Mouse (Mus musculus) hindbrain, embryonic 16.5 days (tissue): Measurements from ENCODE around the gene Iba57. TPM values are rescaled to one million over a fixed set of nuclear protein-coding genes. Genes with fewer than 3 reads are reported as not detected.
A peak's percentile ranks its signal among the peaks of the same experiment; 100 is the strongest.
"Not testable (repeated sequence)": the region's sequence is repeated elsewhere in the genome, so short reads cannot be mapped to it uniquely, and the experiment has no call there.

Source experiments
- ATAC-seq: fragments of 200-750 bp; cut with Nextera tagmentation; 2 replicates; pipeline ENCODE4 v1.8.0; 2017; ENCODE audit warnings: moderate TSS enrichment, moderate library complexity
- H3K27ac ChIP-seq: fragments of 300-500 bp; sonication (generic); 2 replicates; pipeline ENCODE4 v1.5.1; 2014; ENCODE audit warnings: low read depth, mild to moderate bottlenecking, control low read depth, low read length, moderate library complexity
- H3K27me3 ChIP-seq: fragments of 300-500 bp; sonication (generic); replicated peaks from 2 replicates; pipeline ENCODE4 v1.6.1; 2014; ENCODE audit warnings: low read length; ENCODE audit not compliant: control insufficient read depth, insufficient read depth
- H3K36me3 ChIP-seq: fragments of 300-500 bp; sonication (generic); 2 replicates; pipeline ENCODE4 v1.6.1; 2014; ENCODE audit warnings: mild to moderate bottlenecking, low read length, moderate library complexity, mixed read lengths; ENCODE audit not compliant: control insufficient read depth, insufficient read depth
- H3K4me1 ChIP-seq: fragments of 300-500 bp; sonication (generic); 2 replicates; pipeline ENCODE4 v1.6.1; 2014; ENCODE audit warnings: low read depth, low read length; ENCODE audit not compliant: control insufficient read depth, insufficient read depth
- H3K4me2 ChIP-seq: fragments of 300-500 bp; sonication (generic); 2 replicates; pipeline ENCODE4 v1.6.1; 2014; ENCODE audit warnings: mild to moderate bottlenecking, low read length, control low read depth, moderate library complexity
- H3K4me3 ChIP-seq: fragments of 300-500 bp; sonication (generic); 2 replicates; pipeline ENCODE4 v1.5.1; 2014; ENCODE audit warnings: mild to moderate bottlenecking, low read length, control low read depth, moderate library complexity
- H3K9ac ChIP-seq: fragments of 300-500 bp; sonication (generic); 2 replicates; pipeline ENCODE4 v1.6.1; 2014; ENCODE audit warnings: low read depth, mild to moderate bottlenecking, control low read depth, low read length, moderate library complexity
- H3K9me3 ChIP-seq: fragments of 300-500 bp; sonication (generic); 2 replicates; pipeline ENCODE4 v1.6.1; 2014; ENCODE audit warnings: mild to moderate bottlenecking, low read length, moderate library complexity; ENCODE audit not compliant: control insufficient read depth
- WGBS: fragments of 180-500 bp; shearing (Covaris S2); extraction: QIAGEN DNeasy Blood & Tissue Kit; methylation state at CpG from one replicate; pipeline ENCODE4 v1.1.7; 2014; 5-methylcytosine and 5-hydroxymethylcytosine counted together
- polyA plus RNA-seq: library from polyadenylated mRNA; unstranded; fragments of >200 nt; fragmentation: Nextera tagmentation; extraction: Ambion mirVana; gene quantifications from 2 replicates; pipeline ENCODE4 v1.2.1, GENCODE M21; 2015

Gene Iba57
- 7.3 and 7.8 TPM in 2 replicates for polyA plus RNA-seq

DNA sequence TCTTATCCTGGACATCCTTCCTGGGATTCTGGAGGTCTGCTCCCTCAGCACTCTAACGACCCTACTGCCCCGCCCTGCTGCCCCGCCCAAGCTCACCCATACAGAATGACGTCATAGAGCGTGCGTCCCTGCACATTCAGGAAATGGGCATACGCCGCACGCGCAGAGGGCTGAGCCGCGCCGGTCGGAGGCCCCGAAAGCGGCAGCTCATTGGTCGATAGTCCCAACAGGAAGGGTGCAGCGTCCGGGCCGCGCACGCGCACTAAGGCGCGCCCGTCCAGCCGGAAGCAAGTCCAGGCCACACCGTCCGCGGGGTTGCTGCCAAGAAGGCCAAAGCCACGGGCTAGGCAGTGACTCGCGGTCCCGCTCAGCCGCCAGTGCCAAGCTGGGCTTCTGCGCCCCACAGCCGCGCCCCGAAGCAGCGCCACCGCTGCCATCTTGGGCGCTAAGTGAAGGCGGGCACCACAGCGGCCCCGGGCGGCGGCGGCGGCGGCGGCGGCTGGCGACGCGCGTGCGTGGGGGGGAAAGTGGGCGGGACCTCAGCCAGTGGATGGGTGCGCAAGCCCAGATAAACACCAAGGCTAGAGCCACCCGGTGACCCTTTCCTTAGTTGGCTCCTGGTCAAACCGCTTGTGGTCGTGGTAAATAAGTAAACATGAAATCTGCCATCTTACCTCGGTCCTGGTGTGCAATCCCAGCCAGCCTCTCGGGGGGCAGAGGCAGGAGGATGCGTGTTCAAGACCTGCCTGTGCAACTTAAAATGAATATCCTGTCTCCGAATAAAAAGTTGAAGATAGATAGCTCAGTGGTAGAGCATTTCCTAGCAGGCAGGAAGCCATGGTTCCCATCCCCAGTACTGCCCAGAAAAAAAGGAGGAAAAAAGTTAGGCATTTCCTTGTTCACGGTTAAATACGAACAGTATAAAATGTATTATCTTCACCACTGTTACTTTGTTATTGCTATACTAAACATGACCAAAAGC is at the start of gene Iba57:
TSS of gene Iba57 (minus strand) at position 485 of the 982 bp plus-strand sequence.
- peak within 1 kb of the TSS; percentile 87 for H3K4me2 ChIP-seq
- H3K27ac ChIP-seq = peak within 1 kb of the TSS; percentile 100
- H3K9ac ChIP-seq = peak within 1 kb of the TSS; percentile 98
- no peaks in the 10 kb centered on the region for H3K27me3 ChIP-seq
- peak within 1 kb of the TSS; percentile 80 for H3K4me3 ChIP-seq
- no peaks in the 10 kb centered on the region for H3K36me3 ChIP-seq
- H3K9me3 ChIP-seq = no peaks in the 10 kb centered on the region
- WGBS = 4% methylated on average over 45 of the region's 68 CpGs
- H3K4me1 ChIP-seq = peaks cover 17% of the 10 kb centered on the region
- peak; percentile 99 for ATAC-seq

- Histone ChIP-seq H3K4me3 (no peak overlapping the region), H3K4me2 (no peak overlapping the region), H3K36me3 (peaks cover 15% of the 10 kb centered on the region), H3K27ac (no peak overlapping the region), H3K9me3 (no peaks in the 10 kb centered on the region), H3K9ac (no peak overlapping the region), H3K4me1 (peaks cover 17% of the 10 kb centered on the region), H3K27me3 (no peaks in the 10 kb centered on the region)
- no peak for ATAC-seq
- WGBS = 90% methylated on average over 12 of the region's 12 CpGs
Observed at GRCm38 (mm10) chr11:59212892-59213494, 49.5 kb upstream of the Iba57 start.

- 87% methylated on average over 12 of the region's 12 CpGs for WGBS
- H3K4me3 ChIP-seq, H3K9me3 ChIP-seq, H3K4me2 ChIP-seq, H3K27ac ChIP-seq, H3K9ac ChIP-seq, ATAC-seq, H3K27me3 ChIP-seq: not testable (repeated sequence)
- Histone ChIP-seq H3K4me1 (peaks cover 22% of the 10 kb centered on the region), H3K36me3 (peaks cover 15% of the 10 kb centered on the region)
Observed at GRCm38 (mm10) chr11:59212320-59212719, 48.8 kb upstream of the Iba57 start.

DNA sequence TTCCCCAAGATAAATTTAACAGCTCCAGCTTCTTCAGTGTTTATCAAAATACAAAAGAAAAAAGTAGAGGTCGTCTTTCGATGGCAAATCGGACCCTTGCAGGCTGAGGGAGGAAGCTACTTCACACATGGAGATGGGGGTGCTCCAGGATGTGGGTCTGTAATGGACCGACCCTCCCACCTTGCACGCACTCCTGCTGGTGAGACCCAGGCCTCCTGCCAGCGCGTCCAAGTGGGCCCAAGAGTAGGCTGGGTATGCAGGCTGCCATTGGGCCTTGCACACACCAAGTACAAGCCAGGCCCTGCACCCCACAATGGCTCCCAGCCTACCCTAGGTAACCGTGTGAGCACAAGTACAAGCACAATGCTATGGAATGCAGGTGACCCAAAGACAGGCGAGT is 48.0 kb upstream of the Iba57 start:
- not testable (repeated sequence) for H3K27ac ChIP-seq, H3K4me2 ChIP-seq, H3K9me3 ChIP-seq, ATAC-seq, H3K4me3 ChIP-seq, H3K9ac ChIP-seq, H3K27me3 ChIP-seq
- Histone ChIP-seq H3K36me3 (peaks cover 15% of the 10 kb centered on the region), H3K4me1 (peaks cover 22% of the 10 kb centered on the region)
- 86% methylated on average over 8 of the region's 9 CpGs for WGBS

DNA sequence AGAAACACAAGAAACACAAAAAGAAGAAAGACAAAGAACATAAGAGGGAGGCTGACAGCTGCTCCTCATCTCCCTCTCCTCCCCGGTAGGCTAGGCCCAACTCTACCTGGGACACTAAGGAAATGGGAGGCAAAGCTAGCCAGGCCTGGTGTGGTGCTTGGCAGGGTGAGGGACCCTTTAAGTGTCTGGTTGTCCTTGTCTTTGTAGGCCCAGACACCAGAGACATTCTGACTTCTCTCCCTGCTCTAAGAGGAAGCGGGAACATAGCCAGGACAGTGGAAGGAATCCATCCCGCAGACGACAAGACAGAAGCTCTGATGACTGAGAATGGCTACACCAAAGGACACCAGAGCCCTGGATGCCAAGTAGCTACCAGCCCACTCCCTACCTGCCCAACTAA is 46.5 kb upstream of the Iba57 start:
- no peaks in the 10 kb centered on the region for H3K27me3 ChIP-seq
- no peak overlapping the region for H3K4me3 ChIP-seq
- no peak for ATAC-seq
- H3K27ac ChIP-seq = no peak overlapping the region
- no peaks in the 10 kb centered on the region for H3K9me3 ChIP-seq
- peaks cover 22% of the 10 kb centered on the region for H3K4me1 ChIP-seq
- H3K4me2 ChIP-seq = no peak overlapping the region
- peaks cover 21% of the 10 kb centered on the region for H3K36me3 ChIP-seq
- H3K9ac ChIP-seq = no peak overlapping the region
- 75% methylated on average over 4 of the region's 4 CpGs for WGBS

DNA sequence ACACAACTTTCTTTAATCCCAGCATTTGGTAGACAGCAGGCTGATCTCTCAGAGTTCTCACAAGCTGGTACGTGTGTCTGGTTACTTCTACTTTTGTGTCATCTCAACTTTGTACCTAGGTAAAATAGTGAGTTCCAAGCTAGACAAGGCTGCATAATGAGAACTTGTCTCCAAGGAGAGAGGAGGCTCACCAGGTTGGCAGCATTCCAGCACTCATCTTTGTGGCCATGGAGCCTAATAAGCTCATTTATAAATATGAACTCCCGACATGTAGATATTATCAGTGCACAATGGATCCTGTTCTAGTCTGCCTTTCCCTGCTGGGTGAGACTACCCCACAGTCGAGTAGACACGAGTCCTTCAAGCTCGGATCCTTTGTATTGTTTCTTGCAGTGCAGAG is 46.0 kb upstream of the Iba57 start:
- ATAC-seq = no peak
- peak overlapping the region; percentile 87 for H3K4me3 ChIP-seq
- H3K27me3 ChIP-seq = no peaks in the 10 kb centered on the region
- H3K36me3 ChIP-seq = peaks cover 22% of the 10 kb centered on the region
- no peak overlapping the region for H3K9ac ChIP-seq
- peak overlapping the region; percentile 90 for H3K4me2 ChIP-seq
- H3K27ac ChIP-seq = no peak overlapping the region
- 58% methylated on average over 5 of the region's 5 CpGs for WGBS
- no peaks in the 10 kb centered on the region for H3K9me3 ChIP-seq
- peaks cover 22% of the 10 kb centered on the region for H3K4me1 ChIP-seq

GRCm38 (mm10) chr11:59209003-59209441 is 45.5 kb upstream of the Iba57 start:
- peak overlapping the region; percentile 86 for H3K9ac ChIP-seq
- H3K27ac ChIP-seq = peak overlapping the region; percentile 89; the same call in 1 of the 2 replicates
- H3K9me3 ChIP-seq = no peaks in the 10 kb centered on the region
- WGBS = 10% methylated on average over 18 of the region's 18 CpGs
- H3K27me3 ChIP-seq = no peaks in the 10 kb centered on the region
- peak overlapping the region; percentile 90 for H3K4me2 ChIP-seq
- peaks cover 24% of the 10 kb centered on the region for H3K36me3 ChIP-seq
- ATAC-seq = peak; percentile 49
- H3K4me3 ChIP-seq = peak overlapping the region; percentile 87
- H3K4me1 ChIP-seq = peaks cover 22% of the 10 kb centered on the region

DNA sequence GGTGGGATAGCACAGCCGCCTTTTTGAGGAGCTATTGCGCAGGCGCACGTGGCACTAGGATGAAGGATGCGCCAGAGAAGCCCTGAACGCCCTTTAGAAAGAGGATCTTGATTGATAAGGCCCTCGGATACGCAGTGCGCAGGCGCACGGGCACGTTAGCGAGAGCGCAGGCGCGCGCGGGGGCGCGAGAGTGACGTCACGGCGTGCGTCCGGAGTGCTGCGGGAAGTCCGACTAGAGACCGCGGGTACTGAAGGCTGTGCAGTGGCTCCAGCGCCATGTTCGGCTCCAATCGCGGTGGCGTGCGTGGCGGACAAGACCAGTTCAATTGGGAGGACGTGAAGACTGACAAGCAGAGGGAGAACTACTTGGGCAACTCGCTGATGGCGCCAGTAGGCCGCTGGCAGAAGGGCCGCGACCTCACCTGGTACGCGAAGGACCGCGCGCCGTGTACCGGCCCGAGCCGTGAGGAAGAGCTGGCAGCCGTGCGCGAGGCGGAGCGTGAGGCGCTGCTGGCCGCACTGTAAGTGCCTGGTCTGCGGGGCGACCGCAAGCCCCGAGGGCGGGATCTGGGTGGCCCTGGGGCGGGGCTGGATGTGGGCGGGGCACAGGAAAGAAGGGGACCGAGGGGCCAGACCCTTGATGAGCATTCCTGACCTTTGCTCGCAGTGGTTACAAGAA is 44.8 kb upstream of the Iba57 start, which contains the start of gene 2310033P09Rik:
TSS of gene 2310033P09Rik (plus strand) at position 169 of the 679 bp plus-strand sequence.
- WGBS = under 1% methylated on average over 66 of the region's 67 CpGs
- Histone ChIP-seq H3K27me3 (no peaks in the 10 kb centered on the region), H3K4me2 (peak within 1 kb of the TSS; percentile 90), H3K27ac (peak within 1 kb of the TSS; percentile 89), H3K4me1 (peaks cover 22% of the 10 kb centered on the region), H3K9me3 (no peaks in the 10 kb centered on the region), H3K9ac (peak within 1 kb of the TSS; percentile 86), H3K36me3 (peaks cover 24% of the 10 kb centered on the region), H3K4me3 (peak within 1 kb of the TSS; percentile 87)
- peak; percentile 92 for ATAC-seq
